Mouse (Mus musculus) 3134 (cell line): ENCODE data around the gene Rmdn2.
A peak's percentile ranks its signal among the peaks of the same experiment; 100 is the strongest.

Experiments
- DNase-seq: peaks from one replicate; pipeline ENCODE4 v3.0.0-alpha.2; 2011; ENCODE audit warnings: low spot score; ENCODE audit not compliant: insufficient read length; ENCODE audit errors: extremely low read depth

Gene Rmdn2

GRCm38 (mm10) chr17:79614691-79615588, 3.3 kb downstream of the Rmdn2 start:
- DNase-seq, result peak; percentile 86

GRCm38 (mm10) chr17:79615897-79616296, 4.2 kb downstream of the Rmdn2 start:
- DNase-seq, result no peak

GRCm38 (mm10) chr17:79616621-79617020, 5.0 kb downstream of the Rmdn2 start:
- DNase-seq, result no peak

GRCm38 (mm10) chr17:79618455-79618854, 6.8 kb downstream of the Rmdn2 start:
- no peak for DNase-seq

GRCm38 (mm10) chr17:79618984-79619383, 7.3 kb downstream of the Rmdn2 start:
- DNase-seq, result no peak

- DNase-seq, result no peak
Observed at GRCm38 (mm10) chr17:79622050-79622449, 10.4 kb downstream of the Rmdn2 start.

- DNase-seq, result no peak
Observed at GRCm38 (mm10) chr17:79622574-79622973, 10.9 kb downstream of the Rmdn2 start.

GRCm38 (mm10) chr17:79623841-79624240, 12.2 kb downstream of the Rmdn2 start:
- no peak for DNase-seq

- DNase-seq, result no peak
Observed at GRCm38 (mm10) chr17:79626241-79626816, 14.7 kb downstream of the Rmdn2 start.

- no peak for DNase-seq
Observed at GRCm38 (mm10) chr17:79649893-79650292, 38.2 kb downstream of the Rmdn2 start.

GRCm38 (mm10) chr17:79650297-79650696, 38.6 kb downstream of the Rmdn2 start:
- DNase-seq, result no peak

- DNase-seq, result no peak
Observed at GRCm38 (mm10) chr17:79653171-79653570, 41.5 kb downstream of the Rmdn2 start.

GRCm38 (mm10) chr17:79654187-79654586, 42.5 kb downstream of the Rmdn2 start:
- no peak for DNase-seq

GRCm38 (mm10) chr17:79657785-79658184, 46.1 kb downstream of the Rmdn2 start:
- DNase-seq, result no peak

- no peak for DNase-seq
Observed at GRCm38 (mm10) chr17:79658452-79658851, 46.8 kb downstream of the Rmdn2 start.

GRCm38 (mm10) chr17:79658863-79659262, 47.2 kb downstream of the Rmdn2 start:
- no peak for DNase-seq

GRCm38 (mm10) chr17:79661387-79661786, 49.7 kb downstream of the Rmdn2 start:
- DNase-seq, result peak; percentile 10

- no peak for DNase-seq
Observed at GRCm38 (mm10) chr17:79661848-79662247, 50.2 kb downstream of the Rmdn2 start.

- peak; percentile 12 for DNase-seq
Observed at GRCm38 (mm10) chr17:79663393-79664105, 51.9 kb downstream of the Rmdn2 start.

- DNase-seq, result no peak
Observed at GRCm38 (mm10) chr17:79664106-79664417, 52.4 kb downstream of the Rmdn2 start.

GRCm38 (mm10) chr17:79670837-79671236, 59.2 kb downstream of the Rmdn2 start:
- DNase-seq, result no peak

- DNase-seq, result no peak
Observed at GRCm38 (mm10) chr17:79695106-79695505, 83.4 kb downstream of the Rmdn2 start.
